Comparison of ENCODE assay signal across 9 mouse cellular contexts in genomic region chr6:4544554-4544953, GRCm38 (mm10). TPM values are rescaled to one million over a fixed set of nuclear protein-coding genes. Genes with fewer than 3 reads are reported as not detected.
DNase-seq lines count a peak whose midpoint lies in the region; ATAC-seq and TF ChIP-seq lines count a peak whose summit lies in the region.
"Had no signal": no experiment of that assay in that cellular context is flagged by ENCODE, and none has a peak within 500 bp of the region (broad histone marks: within the 10 kb centered on the region; RNA-seq: fewer than 3 reads in every experiment).

No protein-coding gene starts in this region.

- intact Hi-C loops in heart, postnatal 36 days (cut with DNase I): loop anchor here (1.0 to 2.0 kb wide), 2 partner anchors 130 to 137 kb away; no protein-coding TSS in a partner anchor

- H3K9me3 ChIP-seq in kidney, embryonic 15.5 days (replicated peaks): no peaks in the 10 kb centered on the region
- H3K9me3 ChIP-seq in ES-E14 (ENCODE audit: control insufficient read depth, insufficient read depth, low read depth, low read length): no peaks in the 10 kb centered on the region
- H3K9me3 ChIP-seq in lung, embryonic 14.5 days (ENCODE audit: low read depth, low read length): no peaks in the 10 kb centered on the region
- H3K9me3 ChIP-seq: lung, embryonic 15.5 days had no signal

- no peak overlapping the region for H3K4me3 ChIP-seq in kidney, embryonic 15.5 days (replicated peaks)
- no peak overlapping the region for H3K4me3 ChIP-seq in ES-E14 (ENCODE audit: insufficient read depth in 1 of 2, low read depth in 1 of 2, low read length in 2 of 2, poor library complexity in 1 of 2, severe bottlenecking in 1 of 2)
- H3K4me3 ChIP-seq in lung, embryonic 14.5 days (ENCODE audit: low read depth, low read length): no peak overlapping the region
- H3K4me3 ChIP-seq: lung, embryonic 15.5 days had no signal

- no peak overlapping the region for H3K9ac ChIP-seq in kidney, embryonic 15.5 days
- no peak overlapping the region for H3K9ac ChIP-seq in ES-E14 (ENCODE audit: insufficient read depth, low read depth, low read length, poor library complexity, severe bottlenecking)
- H3K9ac ChIP-seq in lung, embryonic 14.5 days: no peak overlapping the region
- H3K9ac ChIP-seq: lung, embryonic 15.5 days had no signal

- 0 out of 2 replicates have a peak, but pooled peaks cover 3% of the 10 kb centered on the region for H3K27me3 ChIP-seq in kidney, embryonic 15.5 days
- H3K27me3 ChIP-seq in lung, embryonic 14.5 days (ENCODE audit: insufficient read depth, low read length): no peaks in the 10 kb centered on the region
- H3K27me3 ChIP-seq: lung, embryonic 15.5 days had no signal

- 0 out of 2 replicates have a peak, but pooled peaks cover under 1% of the 10 kb centered on the region for H3K4me1 ChIP-seq in kidney, embryonic 15.5 days
- H3K4me1 ChIP-seq in ES-E14 (ENCODE audit: control insufficient read depth in 2 of 2, insufficient read depth in 2 of 2, low read length in 2 of 2, poor library complexity in 1 of 2): no peaks in the 10 kb centered on the region
- no peaks in the 10 kb centered on the region for H3K4me1 ChIP-seq in lung, embryonic 14.5 days (ENCODE audit: insufficient read depth)
- H3K4me1 ChIP-seq: lung, embryonic 15.5 days had no signal

- peaks cover 5% of the 10 kb centered on the region for H3K36me3 ChIP-seq in kidney, embryonic 15.5 days
- H3K36me3 ChIP-seq in ES-E14 (ENCODE audit: control insufficient read depth, insufficient read depth, low read length, poor library complexity, severe bottlenecking): no peaks in the 10 kb centered on the region
- peaks cover 23% of the 10 kb centered on the region for H3K36me3 ChIP-seq in lung, embryonic 14.5 days (ENCODE audit: insufficient read depth)

- ATAC-seq in kidney, embryonic 15.5 days (replicated peaks; ENCODE audit: low FRiP score): no peak
- no peak for ATAC-seq in lung, embryonic 14.5 days (ENCODE audit: insufficient read depth)

- H3K27ac ChIP-seq in kidney, embryonic 15.5 days: no peak overlapping the region
- H3K27ac ChIP-seq in ES-E14 (ENCODE audit: insufficient read depth, low read depth, low read length, poor library complexity, severe bottlenecking): no peak overlapping the region
- no peak overlapping the region for H3K27ac ChIP-seq in lung, embryonic 14.5 days (ENCODE audit: low read depth)
- H3K27ac ChIP-seq: lung, embryonic 15.5 days had no signal

- H3K4me2 ChIP-seq in kidney, embryonic 15.5 days: no peak overlapping the region
- H3K4me2 ChIP-seq in lung, embryonic 14.5 days: no peak overlapping the region
- H3K4me2 ChIP-seq: lung, embryonic 15.5 days had no signal

- 53% methylated on average over 6 of the region's 6 CpGs for WGBS in kidney, embryonic 15.5 days
- 58% methylated on average over 6 of the region's 6 CpGs for WGBS in lung, embryonic 14.5 days

- in situ Hi-C loops in ES-E14 (cut with MboI; ENCODE audit: low sequenced_read_pairs in 2 of 2, unreplicated experiment in 2 of 2): no loop called here

- peak; percentile 16 for DNase-seq in kidney, adult 18-20 months
- DNase-seq in ES-E14 (ENCODE audit: low read depth, low spot score): peak; percentile 62
- peak; percentile 27 for DNase-seq in brain, adult 2 months (ENCODE audit: low read depth, low spot score)
- peak; percentile 39 to 48 for DNase-seq in heart, postnatal 36 days
- DNase-seq in lung, embryonic 14.5 days: peak; percentile 69
- DNase-seq in thymus, postnatal 36 days: peak; percentile 25 to 34
- no peak for DNase-seq in urinary bladder, postnatal 10 days (ENCODE audit: low spot score)

- peak; percentile 63 for TF ChIP-seq CTCF in lung, embryonic 14.5 days (IDR thresholded peaks at IDR 0.05; ENCODE audit: low read depth)

TF ChIP-seq in ES-E14, 5 proteins besides CTCF, POLR2A, EP300 and RAD21:
- TF ChIP-seq HCFC1 (IDR thresholded peaks at IDR 0.05; ENCODE audit: borderline replicate concordance, insufficient read depth, low read length): no peak
- no peak for TF ChIP-seq ZC3H11A (IDR thresholded peaks at IDR 0.05; ENCODE audit: borderline replicate concordance, low read depth, low read length)
- no peak for TF ChIP-seq MAFK (IDR thresholded peaks at IDR 0.05; ENCODE audit: insufficient read depth, low read depth, low read length)
- no peak for TF ChIP-seq ZNF384 (IDR thresholded peaks at IDR 0.05; ENCODE audit: low read depth, low read length)
- no peak for TF ChIP-seq CHD2 (IDR thresholded peaks at IDR 0.05; ENCODE audit: low read depth, low read length)

RNA-seq across cellular contexts. Expression of gene Col1a2, which starts 39.9 kb away (rescaled TPM):
- polyA plus RNA-seq in kidney, embryonic 15.5 days (2015; fragmentation: Nextera tagmentation; extraction: Ambion mirVana): 610 and 639 TPM in 2 replicates
- 18.7 and 52.3 TPM in 2 replicates for total RNA-seq in ES-E14 (2012; rRNA removed)
- total RNA-seq in heart, postnatal 36 days (2021): 100 to 1,000 TPM; 137 to 156 TPM
- 626 and 660 TPM in 2 replicates for polyA plus RNA-seq in lung, embryonic 14.5 days (2014; fragmentation: Nextera tagmentation; extraction: Ambion mirVana)

RNA-seq across cellular contexts. Expression of gene Casd1, which starts 56.1 kb away (rescaled TPM):
- polyA plus RNA-seq in kidney, embryonic 15.5 days (2015; fragmentation: Nextera tagmentation; extraction: Ambion mirVana): 31.6 and 34.1 TPM in 2 replicates
- total RNA-seq in ES-E14 (2012; rRNA removed): 12.5 and 15.6 TPM in 2 replicates
- total RNA-seq in heart, postnatal 36 days (2021): 10 to 100 TPM; 24.4 to 27.3 TPM
- polyA plus RNA-seq in lung, embryonic 14.5 days (2014; fragmentation: Nextera tagmentation; extraction: Ambion mirVana): 43.3 and 46.5 TPM in 2 replicates
